Mouse (Mus musculus): Measurements from ENCODE around the gene Dlec1. TPM values are rescaled to one million over a fixed set of nuclear protein-coding genes. Genes with fewer than 3 reads are reported as not detected.

The Dlec1 gene
- total RNA-seq, 4 experiments from 2014 or later: 1.7 to 8.5 (median 2.7) TPM

GRCm38 (mm10) chr9:119089437-119089836 lies 12.8 kb upstream of the Dlec1 start:
- DNase-seq (ENCODE audit: low spot score in 2 of 2): no peak

- no peak for DNase-seq (ENCODE audit: low spot score in 2 of 2)
Measured at GRCm38 (mm10) chr9:119090462-119090861, 11.8 kb upstream of the Dlec1 start.

- DNase-seq (ENCODE audit: low spot score in 2 of 2): no peak
Measured at GRCm38 (mm10) chr9:119091581-119092310, 10.5 kb upstream of the Dlec1 start.

GRCm38 (mm10) chr9:119092473-119093418 lies 9.5 kb upstream of the Dlec1 start:
- no peak for DNase-seq (ENCODE audit: low spot score in 2 of 2)

- peak; percentile 58 to 84 for DNase-seq (ENCODE audit: low spot score in 2 of 2)
Measured at GRCm38 (mm10) chr9:119093419-119094295, 8.6 kb upstream of the Dlec1 start, which contains the start of gene Plcd1. Plcd1 (minus strand) TSS chr9:119093502.

GRCm38 (mm10) chr9:119094462-119095109 lies 7.7 kb upstream of the Dlec1 start:
- no peak for DNase-seq (ENCODE audit: low spot score in 2 of 2)

GRCm38 (mm10) chr9:119100177-119100898 lies 1.9 kb upstream of the Dlec1 start:
- no peak for DNase-seq (ENCODE audit: low spot score in 2 of 2)

- DNase-seq (ENCODE audit: low spot score in 2 of 2): no peak
Measured at GRCm38 (mm10) chr9:119102783-119103113, 470 bp downstream of the Dlec1 start.

GRCm38 (mm10) chr9:119107566-119107965 lies 5.3 kb downstream of the Dlec1 start:
- DNase-seq (ENCODE audit: low spot score in 2 of 2): no peak

GRCm38 (mm10) chr9:119109685-119110353 lies 7.5 kb downstream of the Dlec1 start:
- no peak for DNase-seq (ENCODE audit: low spot score in 2 of 2)

- DNase-seq (ENCODE audit: low spot score in 2 of 2): no peak
Measured at GRCm38 (mm10) chr9:119110640-119111039, 8.4 kb downstream of the Dlec1 start.

GRCm38 (mm10) chr9:119114911-119115310 lies 12.6 kb downstream of the Dlec1 start:
- no peak for DNase-seq (ENCODE audit: low spot score in 2 of 2)

- no peak for DNase-seq (ENCODE audit: low spot score in 2 of 2)
Measured at GRCm38 (mm10) chr9:119119409-119120167, 17.3 kb downstream of the Dlec1 start.

- no peak for DNase-seq (ENCODE audit: low spot score in 2 of 2)
Measured at GRCm38 (mm10) chr9:119120168-119120560, 17.9 kb downstream of the Dlec1 start.

- no peak for DNase-seq (ENCODE audit: low spot score in 2 of 2)
Measured at GRCm38 (mm10) chr9:119122596-119123369, 20.5 kb downstream of the Dlec1 start.

GRCm38 (mm10) chr9:119128436-119129181 lies 26.3 kb downstream of the Dlec1 start:
- DNase-seq (ENCODE audit: low spot score in 2 of 2): no peak

GRCm38 (mm10) chr9:119130692-119131091 lies 28.4 kb downstream of the Dlec1 start:
- no peak for DNase-seq (ENCODE audit: low spot score in 2 of 2)

Measured in left cerebral cortex, adult 8-10 months (tissue).